ENCODE assay signal across 8 mouse cellular contexts in the genomic region with DNA sequence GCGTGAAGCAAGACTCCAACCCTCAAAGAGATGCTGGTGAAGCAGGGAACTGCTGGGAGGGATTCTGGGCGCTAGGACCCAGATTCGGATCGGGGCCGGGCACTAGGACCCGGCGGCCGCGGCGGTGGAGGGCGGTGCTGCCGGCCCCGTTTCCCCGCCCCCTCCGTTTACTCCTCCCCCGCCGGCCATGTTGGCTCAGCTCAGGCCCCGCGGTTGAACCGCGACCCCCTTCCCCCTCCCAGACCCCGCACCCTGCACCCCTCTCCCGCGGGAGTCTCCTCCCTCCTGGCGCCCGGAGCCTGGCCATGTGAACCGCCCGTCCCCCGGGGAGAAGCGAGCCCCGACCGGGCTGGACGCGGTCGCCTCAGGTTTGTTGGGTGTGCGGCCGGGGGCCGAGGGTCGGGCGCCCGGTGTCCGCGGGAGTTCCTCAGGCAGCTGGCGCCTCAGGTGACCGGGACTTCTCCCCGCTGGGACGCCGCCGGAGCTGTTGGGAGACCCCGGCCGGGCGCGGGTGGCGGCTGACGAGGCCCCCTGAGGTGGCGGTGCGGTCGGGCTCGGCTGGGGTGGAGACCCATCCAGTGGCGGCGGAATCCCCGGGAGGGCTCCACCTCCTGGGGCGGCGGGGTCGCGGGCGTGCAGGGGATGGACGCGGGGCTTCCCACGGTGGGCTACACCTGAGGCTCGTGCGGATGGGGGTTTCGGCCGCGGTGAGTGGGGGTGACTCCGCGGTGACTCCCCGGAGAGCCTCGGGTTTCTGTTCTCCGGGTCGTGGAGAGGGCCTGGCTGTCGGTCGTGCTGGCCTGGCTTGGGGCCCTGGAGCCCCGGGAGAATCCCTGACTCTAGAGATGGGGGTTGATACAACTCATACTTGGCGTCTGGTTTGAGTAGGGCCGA. TPM values are rescaled to one million over a fixed set of nuclear protein-coding genes. Genes with fewer than 3 reads are reported as not detected.
DNase-seq lines count a peak whose midpoint lies in the region; ATAC-seq lines count a peak whose summit lies in the region.

No protein-coding gene starts in this region.

- peak; percentile 87 to 91 for DNase-seq in left cerebral cortex, adult 18-20 months (ENCODE audit: low spot score in 2 of 2)
- DNase-seq in left cerebral cortex, adult 11 months (ENCODE audit: low spot score): no peak
- peak; percentile 91 for DNase-seq in embryo, embryonic 9.5 days (ENCODE audit: extremely low spot score)
- peak; percentile 98 for DNase-seq in heart, adult 11 months
- peak; percentile 59 for DNase-seq in kidney, adult 11 months
- DNase-seq in liver: peak; percentile 89
- DNase-seq in spleen, postnatal 36 days (ENCODE audit: low spot score in 2 of 2): peak; percentile 74

- peak; percentile 41 for ATAC-seq in monocyte, adult 5-6 weeks (replicated peaks; ENCODE audit: insufficient number of reproducible peaks, low FRiP score, low TSS enrichment, poor library complexity, severe bottlenecking)

RNA-seq across cellular contexts. Expression of a gene that starts 5.6 kb away (rescaled TPM):
- total RNA-seq in left cerebral cortex, adult 18-20 months (2021): 10 to 100 TPM; 40.3 to 40.4 TPM
- 36.8 to 80.0 TPM (median 45.1 TPM) in 3 replicates for total RNA-seq in monocyte, adult 5-6 weeks (2017)

RNA-seq across cellular contexts. Expression of a gene that starts 13.9 kb away (rescaled TPM):
- total RNA-seq in left cerebral cortex, adult 18-20 months (2021): 1,000 to 10,000 TPM; 1,718 to 1,797 TPM
- 601 to 762 TPM (median 711 TPM) in 3 replicates for total RNA-seq in monocyte, adult 5-6 weeks (2017)

RNA-seq across cellular contexts. Expression of a gene that starts 38.2 kb away (rescaled TPM):
- total RNA-seq in left cerebral cortex, adult 18-20 months (2021): 100 to 1,000 TPM; 137 to 142 TPM
- 122 to 160 TPM (median 144 TPM) in 3 replicates for total RNA-seq in monocyte, adult 5-6 weeks (2017)
